Mouse (Mus musculus) stomach, postnatal 0 days (tissue): ENCODE results near the gene Tfb2m.

Experiments
- CTCF ChIP-seq: IDR thresholded peaks from 2 replicates; pipeline ENCODE4 v1.5.1; 2016; ENCODE audit warnings: antibody characterized with exemption, low read depth, mild to moderate bottlenecking, moderate library complexity
- EP300 ChIP-seq: optimal IDR thresholded peaks from 2 replicates; pipeline ENCODE3; 2016; ENCODE audit warnings: antibody characterized with exemption

DNA sequence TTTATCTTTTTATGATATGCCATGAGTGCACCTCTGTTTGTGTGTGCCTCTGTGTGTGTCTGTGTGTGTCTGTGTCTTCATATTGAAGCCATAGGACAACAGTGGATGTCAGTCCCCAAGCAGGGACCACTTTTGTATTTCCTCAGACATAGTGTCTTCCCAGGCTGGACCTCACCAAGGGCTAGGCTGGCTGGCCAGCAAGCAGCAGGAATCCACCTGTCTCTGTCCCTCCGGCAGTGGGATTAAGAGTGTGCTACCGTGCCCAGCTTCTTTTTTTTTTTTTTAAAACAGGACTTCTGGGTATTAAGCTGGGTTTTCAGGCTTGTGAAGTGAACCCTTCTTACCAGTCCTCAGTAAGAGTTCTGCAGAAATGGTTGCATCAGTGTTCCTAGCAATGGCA, 46.1 kb upstream of the Tfb2m start:
- no peak for TF ChIP-seq CTCF
- TF ChIP-seq EP300, result no peak
